Mouse (Mus musculus) intestine, embryonic 15.5 days (tissue): Measurements from ENCODE around the gene Golph3l. TPM values are rescaled to one million over a fixed set of nuclear protein-coding genes. Genes with fewer than 3 reads are reported as not detected.
"Not testable (repeated sequence)": the region's sequence is repeated elsewhere in the genome, so short reads cannot be mapped to it uniquely, and the experiment has no call there.

Experiments
- ATAC-seq: fragments of 200-750 bp; cut with Nextera tagmentation; 2 replicates; pipeline ENCODE4 v1.8.0; 2017; ENCODE audit warnings: moderate TSS enrichment, moderate library complexity
- H3K27ac ChIP-seq: fragments of 300-500 bp; sonication (generic); 2 replicates; pipeline ENCODE4 v1.5.1; 2015; ENCODE audit warnings: mild to moderate bottlenecking, inconsistent platforms
- H3K27me3 ChIP-seq: fragments of 300-500 bp; sonication (generic); replicated peaks from 2 replicates; pipeline ENCODE4 v1.6.1; 2015; ENCODE audit warnings: inconsistent platforms
- H3K36me3 ChIP-seq: fragments of 300-500 bp; sonication (generic); 2 replicates; pipeline ENCODE4 v1.6.1; 2015; ENCODE audit warnings: inconsistent platforms
- H3K4me1 ChIP-seq: fragments of 300-500 bp; sonication (generic); replicated peaks from 2 replicates; pipeline ENCODE4 v1.6.1; 2015; ENCODE audit warnings: inconsistent platforms
- H3K4me2 ChIP-seq: fragments of 300-500 bp; sonication (generic); replicated peaks from 2 replicates; pipeline ENCODE4 v1.6.1; 2015; ENCODE audit warnings: mild to moderate bottlenecking, inconsistent platforms
- H3K4me3 ChIP-seq: fragments of 300-500 bp; sonication (generic); replicated peaks from 2 replicates; pipeline ENCODE4 v1.5.1; 2015; ENCODE audit warnings: inconsistent platforms
- H3K9ac ChIP-seq: fragments of 300-500 bp; sonication (generic); 2 replicates; pipeline ENCODE4 v1.6.1; 2015; ENCODE audit warnings: inconsistent platforms
- H3K9me3 ChIP-seq: fragments of 300-500 bp; sonication (generic); 2 replicates; pipeline ENCODE4 v1.6.1; 2016; ENCODE audit warnings: inconsistent platforms
- WGBS: fragments of 180-500 bp; shearing (Covaris S2); methylation state at CpG from one replicate; pipeline ENCODE4 v1.1.7; 2015; 5-methylcytosine and 5-hydroxymethylcytosine counted together
- polyA plus RNA-seq: library from polyadenylated mRNA; unstranded; fragments of >200 nt; fragmentation: Nextera tagmentation; extraction: Ambion mirVana; gene quantifications from 2 replicates; pipeline ENCODE4 v1.2.1, GENCODE M21; 2015

Golph3l gene
- polyA plus RNA-seq, 1 experiment from 2014 or later = 41.4 TPM

DNA sequence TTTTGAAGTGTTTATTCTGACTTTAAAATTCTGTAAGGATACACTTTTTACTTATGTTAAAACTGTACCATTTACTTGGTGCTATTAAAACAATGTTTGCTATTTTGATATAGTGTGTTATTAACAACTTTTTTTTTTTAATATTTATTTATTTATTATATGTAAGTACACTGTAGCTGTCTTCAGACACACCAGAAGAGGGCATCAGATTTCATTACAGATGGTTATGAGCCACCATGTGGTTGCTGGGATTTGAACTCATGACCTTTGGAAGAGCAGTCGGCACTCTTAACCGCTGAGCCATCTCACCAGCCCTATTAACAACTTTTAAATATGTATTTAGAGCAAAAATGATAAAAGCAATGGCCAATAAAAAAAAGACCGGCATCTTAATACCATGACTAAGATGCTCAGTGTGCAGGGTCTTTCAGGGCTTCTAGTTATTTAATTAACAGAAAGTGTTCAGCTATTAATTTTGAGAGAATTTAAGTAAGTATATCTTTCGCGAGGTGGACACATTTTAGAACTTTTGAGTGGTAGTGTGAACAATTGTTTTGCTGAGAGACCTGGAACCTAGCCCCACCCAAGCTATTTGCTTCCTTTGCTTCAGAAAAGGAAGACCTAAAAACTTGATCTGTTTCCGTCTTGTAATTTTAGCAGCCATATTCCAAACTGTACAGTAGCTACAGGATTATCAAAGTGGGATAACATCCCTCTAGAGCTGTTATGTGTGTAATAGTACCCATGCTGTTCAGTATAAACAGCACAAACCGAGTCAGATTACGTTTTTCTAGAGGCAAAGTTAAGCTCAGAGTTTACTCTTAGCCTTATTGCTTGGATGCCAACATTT lies 755 bp upstream of the Golph3l start:
- Histone ChIP-seq H3K4me1 (no peaks in the 10 kb centered on the region), H3K27ac (peak overlapping the region; percentile 39; the same call in 1 of the 2 replicates), H3K9me3 (no peaks in the 10 kb centered on the region), H3K4me3 (peak overlapping the region; percentile 64), H3K36me3 (0 out of 2 replicates have a peak, but pooled peaks cover 4% of the 10 kb centered on the region), H3K9ac (no peak overlapping the region), H3K27me3 (no peaks in the 10 kb centered on the region), H3K4me2 (peak overlapping the region; percentile 59)
- ATAC-seq = no peak
- WGBS = 48% methylated on average over 8 of the region's 8 CpGs

DNA sequence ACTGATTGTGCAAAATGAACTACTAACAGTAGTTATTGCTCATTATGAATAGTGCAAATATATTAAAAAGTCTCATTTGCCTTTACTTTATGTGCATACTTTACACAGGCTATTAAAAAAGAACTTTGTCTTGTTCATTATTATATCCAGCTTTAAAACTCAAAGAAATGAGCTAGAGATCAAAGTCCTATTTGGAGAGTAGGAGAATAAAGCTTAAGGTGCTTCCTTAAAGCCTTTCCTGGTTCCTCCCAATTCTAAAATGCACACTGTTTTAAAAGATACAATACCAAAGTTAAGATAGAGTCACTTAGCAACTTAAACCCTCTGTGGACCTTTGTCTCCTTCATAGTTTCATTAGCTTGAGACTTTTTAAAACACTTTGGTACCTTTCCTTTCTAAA lies 10.0 kb downstream of the Golph3l start:
- H3K27ac ChIP-seq = 0 out of 2 replicates have a peak overlapping the region, but pooled peaks have one; percentile 76
- H3K36me3 ChIP-seq = no peaks in the 10 kb centered on the region
- H3K9me3 ChIP-seq = no peaks in the 10 kb centered on the region
- ATAC-seq = peak; percentile 73
- H3K4me2 ChIP-seq = no peak overlapping the region
- H3K9ac ChIP-seq = no peak overlapping the region
- H3K27me3 ChIP-seq = no peaks in the 10 kb centered on the region
- no peak overlapping the region for H3K4me3 ChIP-seq
- no peaks in the 10 kb centered on the region for H3K4me1 ChIP-seq

DNA sequence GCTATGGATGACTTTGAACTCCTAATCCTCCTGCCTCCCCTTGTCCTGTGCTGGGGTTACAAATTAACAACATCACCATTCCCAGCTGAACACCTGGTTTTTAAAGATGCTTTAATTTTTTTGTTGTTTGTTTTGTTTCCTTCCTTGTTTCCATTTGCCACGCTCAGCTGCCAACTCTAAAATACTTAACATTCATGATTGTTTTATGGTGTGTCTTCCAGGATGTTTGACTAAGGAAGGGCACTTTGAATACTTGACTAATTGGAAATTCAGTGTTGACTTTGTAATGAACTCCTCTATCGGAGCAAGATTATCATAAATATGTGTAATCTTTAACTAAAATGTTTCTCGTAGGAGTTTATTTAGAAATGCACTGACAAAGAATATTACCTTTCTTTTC lies 12.6 kb downstream of the Golph3l start:
- Histone ChIP-seq H3K4me2 (0 out of 2 replicates have a peak overlapping the region, but pooled peaks have one; percentile 9), H3K4me1 (no peaks in the 10 kb centered on the region), H3K9ac (no peak overlapping the region), H3K4me3 (no peak overlapping the region), H3K27me3 (no peaks in the 10 kb centered on the region), H3K27ac (peak overlapping the region; percentile 44; the same call in 1 of the 2 replicates), H3K9me3 (no peaks in the 10 kb centered on the region), H3K36me3 (no peaks in the 10 kb centered on the region)
- ATAC-seq = peak; percentile 44
- 61% methylated on average over 3 of the region's 3 CpGs for WGBS

DNA sequence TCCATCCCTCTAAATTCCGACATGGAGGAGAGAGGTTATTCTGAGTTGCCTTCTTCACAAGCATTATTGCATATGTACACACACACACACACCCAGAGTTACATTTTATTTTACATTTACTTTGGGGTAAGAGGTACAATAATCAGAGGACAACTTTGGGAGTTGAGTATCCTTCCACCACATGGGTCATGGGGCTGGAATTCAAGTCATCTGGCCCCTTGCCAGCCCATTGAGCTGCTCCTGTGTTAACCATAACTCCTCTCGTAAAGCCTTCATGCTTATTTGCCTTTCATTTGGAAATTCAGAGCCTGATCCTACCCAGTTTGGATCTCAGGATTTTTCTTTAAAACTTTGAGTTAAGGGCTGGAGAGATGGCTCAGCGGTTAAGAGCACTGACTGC lies 17.4 kb downstream of the Golph3l start:
- Histone ChIP-seq H3K9ac (no peak overlapping the region), H3K9me3 (no peaks in the 10 kb centered on the region), H3K27me3 (no peaks in the 10 kb centered on the region), H3K4me1 (no peaks in the 10 kb centered on the region), H3K27ac (no peak overlapping the region), H3K4me3 (no peak overlapping the region), H3K36me3 (peaks cover 17% of the 10 kb centered on the region), H3K4me2 (no peak overlapping the region)
- ATAC-seq = no peak
- WGBS = 78% methylated on average over 3 of the region's 3 CpGs

DNA sequence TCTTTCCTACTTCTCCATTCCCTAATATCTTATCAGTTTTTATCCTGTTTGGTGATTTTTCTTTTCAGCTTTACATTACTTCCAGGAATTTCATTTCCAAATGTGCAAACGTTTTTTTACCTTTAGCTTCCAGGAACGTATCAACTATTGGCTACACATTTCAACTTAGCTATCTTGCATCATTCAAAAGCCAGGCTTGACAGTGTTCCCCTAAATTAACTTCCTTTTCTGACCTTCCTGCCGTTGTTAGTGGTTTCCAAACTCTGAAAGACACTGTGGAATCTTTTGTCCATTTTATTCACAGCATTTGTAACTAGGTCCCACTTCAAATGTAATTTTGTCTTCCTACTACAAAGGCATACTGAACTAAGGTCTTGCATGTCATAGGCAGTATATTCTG lies 20.5 kb downstream of the Golph3l start:
- H3K4me1 ChIP-seq = no peaks in the 10 kb centered on the region
- H3K9me3 ChIP-seq = no peaks in the 10 kb centered on the region
- H3K36me3 ChIP-seq = peaks cover 17% of the 10 kb centered on the region
- H3K4me2 ChIP-seq = no peak overlapping the region
- H3K27me3 ChIP-seq = no peaks in the 10 kb centered on the region
- no peak overlapping the region for H3K4me3 ChIP-seq
- H3K9ac ChIP-seq = no peak overlapping the region
- WGBS = 76% methylated on average over 3 of the region's 3 CpGs
- H3K27ac ChIP-seq = no peak overlapping the region
- no peak for ATAC-seq

DNA sequence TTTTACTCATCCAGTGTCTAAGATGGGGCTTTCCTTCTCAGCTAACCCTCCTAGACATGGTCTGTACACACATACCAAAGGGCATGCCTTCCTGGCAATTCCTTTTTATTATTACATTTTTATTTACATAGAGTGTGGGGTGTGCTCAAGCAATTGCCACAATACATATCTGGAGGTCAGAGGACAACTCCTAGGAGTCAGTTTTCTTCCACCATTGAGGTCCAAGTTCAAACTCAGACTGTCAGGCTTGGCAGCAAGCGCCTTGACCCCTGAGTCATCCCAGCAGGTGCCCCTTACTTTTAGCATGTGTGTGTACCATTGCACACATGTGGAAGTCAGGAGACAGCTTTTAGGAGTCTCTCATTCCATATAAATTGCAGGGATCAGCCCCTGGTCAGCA lies 25.3 kb downstream of the Golph3l start:
- 77% methylated on average over 1 of the region's 1 CpGs for WGBS
- Histone ChIP-seq H3K4me1 (no peaks in the 10 kb centered on the region), H3K4me3 (no peak overlapping the region), H3K27ac (0 out of 2 replicates have a peak overlapping the region, but pooled peaks have one; percentile 40), H3K27me3 (no peaks in the 10 kb centered on the region), H3K9me3 (no peaks in the 10 kb centered on the region), H3K36me3 (peaks cover 29% of the 10 kb centered on the region), H3K4me2 (no peak overlapping the region), H3K9ac (no peak overlapping the region)
- peak; percentile 91 for ATAC-seq

DNA sequence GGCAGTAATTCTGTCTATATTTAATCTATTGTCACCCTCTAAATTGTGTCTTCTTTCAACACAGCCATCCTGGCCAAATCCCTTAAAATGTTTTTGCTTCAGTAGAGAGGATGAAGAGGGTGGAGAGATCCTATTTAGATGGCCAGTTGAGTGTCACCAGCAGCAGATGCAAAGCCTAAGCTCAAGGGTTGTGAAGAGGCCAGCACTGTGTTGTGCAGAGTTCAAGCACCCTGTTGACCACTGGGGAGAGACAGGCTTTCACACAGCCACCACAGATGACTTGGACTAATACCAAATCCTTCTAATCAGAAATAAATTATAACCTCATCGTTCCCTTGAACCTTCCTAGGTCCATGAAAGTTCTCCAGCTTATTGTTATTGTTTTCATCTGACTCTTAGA lies 29.8 kb downstream of the Golph3l start:
- ATAC-seq = no peak
- Histone ChIP-seq H3K36me3 (peaks cover 18% of the 10 kb centered on the region), H3K4me1 (no peaks in the 10 kb centered on the region), H3K4me3 (no peak overlapping the region), H3K4me2 (no peak overlapping the region), H3K27me3 (no peaks in the 10 kb centered on the region), H3K9me3 (no peaks in the 10 kb centered on the region), H3K9ac (no peak overlapping the region), H3K27ac (no peak overlapping the region)
- 61% methylated on average over 1 of the region's 1 CpGs for WGBS

DNA sequence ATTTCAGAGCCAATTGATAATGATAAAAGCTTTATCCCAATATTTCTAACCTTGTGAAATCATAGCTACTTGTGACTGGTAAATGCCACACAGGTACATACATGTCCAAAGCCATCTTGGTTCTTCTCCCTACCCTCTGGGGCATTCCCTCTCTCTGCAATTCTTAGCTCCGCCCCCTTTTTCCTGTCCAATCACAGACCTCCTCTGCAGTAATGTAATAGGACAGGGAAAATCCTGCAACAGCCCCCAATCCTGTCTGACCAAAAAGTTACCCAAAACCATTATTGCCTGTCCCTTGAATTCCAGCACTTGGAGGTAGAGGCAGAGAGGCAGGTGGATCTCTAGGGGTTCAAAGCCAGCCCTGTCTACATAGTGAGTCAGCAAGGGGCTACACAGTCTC lies 32.5 kb downstream of the Golph3l start:
- 87% methylated on average over 1 of the region's 1 CpGs for WGBS
- Histone ChIP-seq H3K27me3 (no peaks in the 10 kb centered on the region), H3K4me3 (no peak overlapping the region), H3K4me1 (0 out of 2 replicates have a peak, but pooled peaks cover 6% of the 10 kb centered on the region), H3K9ac (no peak overlapping the region), H3K36me3 (peaks cover 17% of the 10 kb centered on the region), H3K27ac (no peak overlapping the region), H3K9me3 (no peaks in the 10 kb centered on the region), H3K4me2 (no peak overlapping the region)
- ATAC-seq = no peak

DNA sequence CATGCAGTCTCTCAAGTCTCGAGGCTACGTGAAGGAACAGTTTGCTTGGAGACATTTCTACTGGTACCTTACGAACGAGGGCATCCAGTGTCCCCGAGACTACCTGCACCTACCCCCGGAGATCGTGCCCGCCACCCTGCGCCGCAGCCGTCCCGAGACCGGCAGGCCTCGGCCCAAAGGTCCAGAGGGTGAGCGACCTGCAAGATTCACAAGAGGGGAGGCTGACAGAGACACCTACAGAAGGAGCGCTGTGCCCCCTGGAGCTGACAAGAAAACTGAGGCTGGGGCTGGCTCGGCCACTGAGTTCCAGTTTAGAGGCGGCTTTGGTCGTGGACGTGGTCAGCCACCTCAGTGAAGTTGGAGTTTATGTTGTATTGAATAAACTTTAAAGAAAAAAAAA lies 33.7 kb downstream of the Golph3l start:
- H3K4me1 ChIP-seq, ATAC-seq, H3K4me2 ChIP-seq, H3K4me3 ChIP-seq, H3K9me3 ChIP-seq, H3K9ac ChIP-seq, H3K27ac ChIP-seq, H3K27me3 ChIP-seq: not testable (repeated sequence)
- peaks cover 13% of the 10 kb centered on the region; the same call in 1 of the 2 replicates for H3K36me3 ChIP-seq
- 95% methylated on average over 20 of the region's 20 CpGs for WGBS

DNA sequence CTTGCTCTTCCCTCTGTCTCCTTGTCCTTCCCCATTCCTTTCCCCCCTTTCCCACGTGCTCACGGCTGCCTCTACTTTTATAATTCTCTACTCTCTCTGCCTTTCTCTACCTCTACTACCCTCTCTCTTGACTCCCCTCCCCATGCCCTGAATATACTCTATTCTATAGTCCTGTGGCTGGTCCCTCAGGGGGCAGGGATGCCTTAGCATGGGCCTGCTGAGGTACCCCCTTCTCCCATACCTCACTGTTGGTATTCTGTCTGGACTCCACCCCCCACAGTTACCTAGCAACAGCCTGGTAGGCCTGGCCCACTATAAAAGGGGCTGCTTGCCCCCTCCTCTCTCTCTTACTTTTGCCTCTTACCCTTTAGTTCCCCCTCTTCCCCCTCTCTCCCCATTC lies 34.8 kb downstream of the Golph3l start:
- WGBS = 75% methylated on average over 2 of the region's 2 CpGs
- H3K4me3 ChIP-seq = no peak overlapping the region
- no peaks in the 10 kb centered on the region for H3K9me3 ChIP-seq

DNA sequence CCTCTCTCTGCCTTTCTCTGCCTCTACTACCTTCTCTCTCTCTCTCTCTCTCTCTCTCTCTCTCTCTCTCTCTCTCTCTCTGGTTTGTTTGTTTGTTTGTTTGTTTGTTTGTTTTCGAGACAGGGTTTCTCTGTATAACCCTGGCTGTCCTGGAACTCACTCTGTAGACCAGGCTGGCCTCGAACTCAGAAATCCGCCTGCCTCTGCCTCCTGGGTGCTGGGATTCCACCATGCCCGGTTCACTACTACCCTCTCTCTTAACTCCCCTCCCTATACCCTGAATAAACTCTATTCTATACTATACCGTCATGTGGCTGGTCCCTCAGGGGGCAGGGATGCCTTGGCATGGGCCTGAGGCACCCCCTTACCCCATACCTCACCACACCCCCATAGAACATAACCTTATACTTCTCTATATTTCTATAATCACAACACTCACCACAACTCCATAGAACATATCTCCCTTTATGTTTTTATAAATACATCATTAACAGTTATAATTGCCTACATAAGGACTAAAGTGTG lies 35.3 kb downstream of the Golph3l start:
- ATAC-seq, H3K4me1 ChIP-seq, H3K9me3 ChIP-seq, H3K27me3 ChIP-seq: not testable (repeated sequence)
- Histone ChIP-seq H3K4me2 (peak overlapping the region; percentile 58), H3K27ac (peak overlapping the region; percentile 75), H3K36me3 (peaks cover 19% of the 10 kb centered on the region), H3K9ac (peak overlapping the region; percentile 49; the same call in 1 of the 2 replicates), H3K4me3 (peak overlapping the region; percentile 23; the same call in 1 of the 2 replicates)
- WGBS = 70% methylated on average over 5 of the region's 5 CpGs

More for the DNA sequence above, 34.8 kb downstream of the Golph3l start:
- H3K4me2 ChIP-seq = no peak overlapping the region
- ATAC-seq = no peak
- no peak overlapping the region for H3K27ac ChIP-seq
- no peaks in the 10 kb centered on the region for H3K27me3 ChIP-seq
- no peak overlapping the region for H3K9ac ChIP-seq
- peaks cover 14% of the 10 kb centered on the region for H3K36me3 ChIP-seq
- H3K4me1 ChIP-seq = 0 out of 2 replicates have a peak, but pooled peaks cover 7% of the 10 kb centered on the region

DNA sequence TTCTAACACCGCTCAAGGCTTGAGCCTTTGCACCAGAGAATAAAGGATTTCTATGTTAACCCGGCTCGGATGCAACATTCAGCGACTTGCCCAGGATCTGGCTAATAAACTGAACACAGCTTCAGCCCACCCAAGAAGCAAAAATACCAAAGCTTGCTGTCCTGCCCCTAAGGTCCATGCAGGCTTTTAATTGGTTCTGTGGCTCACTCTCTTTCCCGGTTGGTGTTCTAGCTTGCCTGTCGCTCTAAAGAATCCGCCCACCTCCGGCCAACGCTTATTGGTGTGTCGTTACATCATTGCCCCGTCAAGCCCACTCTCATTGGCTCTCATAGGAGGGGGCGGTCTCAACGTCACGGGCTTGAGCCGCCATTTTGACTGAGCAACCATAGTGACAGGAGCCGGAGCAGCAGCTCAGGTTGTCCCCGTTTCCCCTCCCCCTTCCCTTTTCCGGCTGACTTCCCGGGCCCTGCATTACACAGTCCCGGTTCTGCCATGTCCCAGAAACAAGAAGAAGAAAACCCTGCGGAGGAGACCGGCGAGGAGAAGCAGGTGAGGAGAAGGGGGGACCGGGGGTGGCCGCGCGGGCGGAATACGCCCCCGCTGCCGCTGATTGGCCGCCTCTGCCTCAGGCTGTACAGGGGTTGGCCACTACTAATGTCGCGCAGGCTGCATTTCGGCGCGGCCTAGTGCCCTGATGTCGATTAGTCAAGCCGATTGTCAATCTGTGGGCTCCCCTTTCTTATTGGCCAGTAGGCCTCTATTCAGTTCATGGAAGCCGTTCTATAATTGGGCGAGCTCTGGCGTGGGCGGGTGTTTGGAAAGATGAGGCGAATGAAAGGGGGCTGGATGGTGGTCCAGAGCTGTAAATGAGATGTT lies 36.1 kb downstream of the Golph3l start, which contains the start of gene Ensa:
Gene Ensa, plus strand, starts transcription at position 366 of the 876 bp plus-strand sequence.
- Histone ChIP-seq H3K4me1 (0 out of 2 replicates have a peak, but pooled peaks cover 7% of the 10 kb centered on the region), H3K27me3 (no peaks in the 10 kb centered on the region), H3K4me3 (peak within 1 kb of the TSS; percentile 65), H3K36me3 (peaks cover 20% of the 10 kb centered on the region), H3K9me3 (no peaks in the 10 kb centered on the region), H3K4me2 (peak within 1 kb of the TSS; percentile 64), H3K27ac (peak within 1 kb of the TSS; percentile 86), H3K9ac (peak within 1 kb of the TSS; percentile 63)
- peak; percentile 99 for ATAC-seq
- WGBS = under 1% methylated on average over 44 of the region's 44 CpGs
